Mouse (Mus musculus): ENCODE data around the gene Cyth1. TPM values are rescaled to one million over a fixed set of nuclear protein-coding genes. Genes with fewer than 3 reads are reported as not detected.

Cyth1 gene
- polyA plus RNA-seq, 1 experiment from 2014 or later: 24.9 TPM

DNA sequence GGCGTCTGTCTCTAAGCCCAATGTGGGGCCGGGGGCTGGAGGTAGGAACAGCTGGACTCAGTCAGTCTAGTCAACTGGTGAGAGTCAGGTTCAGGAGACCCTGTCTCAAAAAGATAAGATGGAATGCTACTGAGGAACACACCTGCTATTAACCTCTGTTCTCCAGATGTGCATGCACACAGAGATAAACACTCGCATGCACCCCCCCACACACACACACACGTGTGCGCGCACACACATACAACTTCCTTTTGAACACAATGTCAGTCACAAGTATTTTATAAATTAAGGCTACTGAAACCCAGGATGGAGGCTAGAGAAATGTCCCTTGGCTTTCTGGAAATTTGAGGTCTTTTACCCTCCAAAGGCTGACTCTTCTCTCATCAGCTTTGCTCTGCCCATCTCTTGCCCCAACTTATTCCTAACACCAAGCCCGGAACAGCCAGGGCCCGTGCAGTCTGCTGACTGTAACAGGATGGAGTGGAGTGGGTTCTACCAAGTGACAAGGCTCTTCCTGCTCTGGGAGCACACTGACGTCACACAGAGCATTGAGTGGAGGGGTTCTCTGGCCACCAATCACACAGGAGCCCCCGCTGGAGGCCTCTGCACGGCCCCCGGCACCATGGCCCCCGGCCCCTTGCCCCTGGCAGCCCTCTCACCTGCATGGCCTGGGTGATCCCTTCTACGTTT, 134.7 kb downstream of the Cyth1 start:
- Histone ChIP-seq H3K9ac (no peak overlapping the region), H3K4me2 (no peak overlapping the region), H3K9me3 (no peaks in the 10 kb centered on the region), H3K4me1 (replicated peaks) (no peaks in the 10 kb centered on the region), H3K27me3 (no peaks in the 10 kb centered on the region), H3K36me3 (no peaks in the 10 kb centered on the region), H3K27ac (replicated peaks) (no peak overlapping the region), H3K4me3 (no peak overlapping the region)
- WGBS: 92% methylated on average over 14 of the region's 14 CpGs
- no peak for ATAC-seq (ENCODE audit: low FRiP score, low read depth)

DNA sequence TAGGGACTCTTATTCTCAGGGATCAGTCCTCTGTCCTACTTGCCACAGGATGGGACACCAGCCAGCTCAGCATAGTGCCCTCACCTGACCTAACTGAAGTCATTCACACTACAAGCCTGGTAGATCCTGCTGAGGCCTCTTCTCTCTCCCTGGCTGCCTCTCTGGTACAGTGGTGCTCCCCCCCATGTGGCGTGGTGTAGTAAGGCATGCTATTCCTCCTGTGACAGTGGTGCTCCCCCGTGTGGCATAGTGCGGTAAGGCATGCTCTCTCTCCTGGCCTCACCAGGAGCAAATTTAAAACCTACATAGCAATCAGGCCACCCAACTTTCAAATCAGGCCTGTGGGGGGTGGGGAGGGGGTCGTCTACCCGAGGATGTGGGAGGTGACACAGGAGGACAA, 144.4 kb downstream of the Cyth1 start:
- H3K27me3 ChIP-seq: no peaks in the 10 kb centered on the region
- H3K4me3 ChIP-seq: no peak overlapping the region
- no peak overlapping the region for H3K27ac ChIP-seq (replicated peaks)
- H3K4me1 ChIP-seq (replicated peaks): no peaks in the 10 kb centered on the region
- H3K9me3 ChIP-seq: no peaks in the 10 kb centered on the region
- H3K4me2 ChIP-seq: no peak overlapping the region
- no peak overlapping the region for H3K9ac ChIP-seq
- no peaks in the 10 kb centered on the region for H3K36me3 ChIP-seq
- 15% methylated on average over 5 of the region's 5 CpGs for WGBS
- ATAC-seq (ENCODE audit: low FRiP score, low read depth): peak; percentile 70; the same call in 1 of the 2 replicates

DNA sequence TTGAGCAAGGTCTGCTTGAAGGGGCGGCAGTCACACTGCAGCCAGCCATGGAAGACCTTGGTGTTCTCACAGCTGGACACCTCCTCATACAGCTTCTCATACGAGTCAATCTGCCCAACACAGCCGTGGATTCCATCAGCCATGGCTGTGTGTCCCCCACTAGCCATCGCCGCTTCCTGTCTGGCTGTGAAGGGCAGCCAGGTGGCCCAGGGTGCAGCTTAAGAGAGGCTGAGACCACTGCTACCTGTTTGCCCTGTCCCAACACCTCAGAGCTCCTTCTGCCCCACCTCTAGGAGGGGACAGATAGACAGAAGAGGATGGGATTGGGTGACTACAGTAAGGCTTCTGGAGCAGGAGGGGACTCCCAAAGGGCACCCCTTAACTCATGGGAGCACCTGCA, 145.0 kb downstream of the Cyth1 start:
- WGBS: 92% methylated on average over 5 of the region's 5 CpGs
- H3K9me3 ChIP-seq: no peaks in the 10 kb centered on the region
- no peak overlapping the region for H3K27ac ChIP-seq (replicated peaks)
- no peak overlapping the region for H3K9ac ChIP-seq
- H3K4me3 ChIP-seq: no peak overlapping the region
- no peak for ATAC-seq (ENCODE audit: low FRiP score, low read depth)
- H3K27me3 ChIP-seq: no peaks in the 10 kb centered on the region
- H3K4me1 ChIP-seq (replicated peaks): no peaks in the 10 kb centered on the region
- no peak overlapping the region for H3K4me2 ChIP-seq
- no peaks in the 10 kb centered on the region for H3K36me3 ChIP-seq

DNA sequence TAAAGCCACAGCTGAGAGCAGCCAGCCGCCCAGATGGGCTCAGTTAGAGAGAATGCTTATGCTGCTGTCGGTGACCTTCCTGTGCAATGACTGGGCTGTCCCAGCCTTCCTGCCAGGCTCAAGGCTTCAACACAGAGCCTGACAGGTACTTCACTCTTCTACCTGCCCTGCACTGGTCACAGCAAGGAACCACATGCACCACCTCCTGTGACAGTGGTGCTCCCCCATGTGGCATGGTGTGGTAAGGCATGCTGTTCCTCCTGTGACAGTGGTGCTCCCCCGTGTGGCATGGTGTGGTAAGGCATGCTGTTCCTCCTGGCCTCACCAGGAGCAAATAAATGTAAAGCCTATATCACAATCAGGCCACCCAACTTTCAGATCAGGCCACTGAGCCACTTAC, 145.6 kb downstream of the Cyth1 start:
- no peak overlapping the region for H3K27ac ChIP-seq (replicated peaks)
- H3K27me3 ChIP-seq: no peaks in the 10 kb centered on the region
- ATAC-seq (ENCODE audit: low FRiP score, low read depth): no peak
- no peak overlapping the region for H3K9ac ChIP-seq
- WGBS: 62% methylated on average over 3 of the region's 3 CpGs
- H3K36me3 ChIP-seq: no peaks in the 10 kb centered on the region
- no peaks in the 10 kb centered on the region for H3K4me1 ChIP-seq (replicated peaks)
- H3K9me3 ChIP-seq: no peaks in the 10 kb centered on the region
- H3K4me3 ChIP-seq: no peak overlapping the region
- H3K4me2 ChIP-seq: no peak overlapping the region

DNA sequence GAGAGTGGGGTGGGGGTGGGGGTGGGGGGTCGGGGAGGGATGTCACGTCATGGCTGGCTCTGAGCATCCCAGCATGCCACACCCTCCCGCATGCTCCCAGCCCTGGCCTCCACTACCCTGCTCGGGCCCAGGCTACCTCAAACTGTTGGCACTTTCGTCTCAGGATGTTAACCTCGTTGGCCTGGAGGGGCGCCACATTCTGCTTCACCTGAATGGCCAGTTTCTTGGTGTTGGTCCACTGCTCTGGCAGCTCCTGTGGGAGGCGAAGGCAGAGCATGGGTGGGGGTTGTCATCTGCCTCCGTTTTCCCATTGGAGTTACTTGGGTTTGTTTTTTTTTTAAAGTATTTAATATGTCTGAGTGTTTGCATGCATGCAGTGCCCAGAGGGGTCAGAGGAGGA, 147.3 kb downstream of the Cyth1 start:
- Histone ChIP-seq H3K9ac (no peak overlapping the region), H3K9me3 (no peaks in the 10 kb centered on the region), H3K4me3 (no peak overlapping the region), H3K27ac (replicated peaks) (no peak overlapping the region), H3K27me3 (no peaks in the 10 kb centered on the region), H3K4me1 (replicated peaks) (no peaks in the 10 kb centered on the region), H3K36me3 (no peaks in the 10 kb centered on the region), H3K4me2 (no peak overlapping the region)
- 57% methylated on average over 9 of the region's 9 CpGs for WGBS
- ATAC-seq (ENCODE audit: low FRiP score, low read depth): no peak

DNA sequence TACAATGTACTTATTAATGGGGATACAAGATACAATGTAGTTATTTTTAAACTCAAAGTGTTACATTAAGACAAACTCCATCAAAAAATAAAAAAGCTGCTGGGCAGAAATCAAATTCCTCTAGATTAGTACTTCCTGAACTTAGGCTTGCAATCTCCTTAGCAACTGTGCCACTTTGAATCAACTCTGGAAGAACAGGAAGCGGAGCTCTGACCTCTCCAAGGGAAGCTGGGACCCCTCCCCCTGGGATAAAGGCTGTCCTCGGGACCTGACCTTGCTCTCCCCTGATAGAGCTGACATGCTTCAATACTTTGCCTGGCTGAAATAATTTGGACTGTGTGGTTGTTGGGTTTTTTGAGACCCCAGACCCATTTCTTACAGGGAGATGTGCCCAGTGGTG, 151.7 kb downstream of the Cyth1 start:
- H3K4me2 ChIP-seq: no peak overlapping the region
- H3K9me3 ChIP-seq: no peaks in the 10 kb centered on the region
- H3K27me3 ChIP-seq: no peaks in the 10 kb centered on the region
- H3K4me1 ChIP-seq (replicated peaks): no peaks in the 10 kb centered on the region
- H3K9ac ChIP-seq: no peak overlapping the region
- ATAC-seq (ENCODE audit: low FRiP score, low read depth): no peak
- no peaks in the 10 kb centered on the region for H3K36me3 ChIP-seq
- 62% methylated on average over 2 of the region's 2 CpGs for WGBS
- no peak overlapping the region for H3K4me3 ChIP-seq
- no peak overlapping the region for H3K27ac ChIP-seq (replicated peaks)

DNA sequence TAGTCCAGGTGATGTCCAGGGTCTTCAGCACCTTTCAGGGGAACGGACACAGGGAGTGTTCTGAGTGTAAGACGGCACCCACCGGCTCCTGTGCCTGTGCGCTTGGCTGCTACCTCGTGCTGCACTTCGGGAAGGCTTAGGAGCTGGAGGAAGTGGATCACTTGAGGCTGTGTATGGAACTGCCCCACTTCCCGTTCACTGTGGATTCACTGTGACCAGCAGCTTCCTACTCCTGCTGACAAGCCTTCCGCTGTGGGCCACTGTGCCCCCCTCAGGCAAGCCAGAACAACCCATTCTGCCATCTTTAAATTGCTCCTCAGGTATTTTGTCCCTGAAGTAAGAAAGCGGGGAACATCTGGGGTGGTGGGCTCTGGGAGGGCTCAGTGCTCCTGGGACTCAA, 153.4 kb downstream of the Cyth1 start:
- H3K27me3 ChIP-seq: no peaks in the 10 kb centered on the region
- H3K9me3 ChIP-seq: no peaks in the 10 kb centered on the region
- no peak overlapping the region for H3K9ac ChIP-seq
- no peaks in the 10 kb centered on the region for H3K36me3 ChIP-seq
- no peak overlapping the region for H3K27ac ChIP-seq (replicated peaks)
- ATAC-seq (ENCODE audit: low FRiP score, low read depth): no peak
- no peak overlapping the region for H3K4me3 ChIP-seq
- no peaks in the 10 kb centered on the region for H3K4me1 ChIP-seq (replicated peaks)
- no peak overlapping the region for H3K4me2 ChIP-seq
- 94% methylated on average over 9 of the region's 9 CpGs for WGBS

DNA sequence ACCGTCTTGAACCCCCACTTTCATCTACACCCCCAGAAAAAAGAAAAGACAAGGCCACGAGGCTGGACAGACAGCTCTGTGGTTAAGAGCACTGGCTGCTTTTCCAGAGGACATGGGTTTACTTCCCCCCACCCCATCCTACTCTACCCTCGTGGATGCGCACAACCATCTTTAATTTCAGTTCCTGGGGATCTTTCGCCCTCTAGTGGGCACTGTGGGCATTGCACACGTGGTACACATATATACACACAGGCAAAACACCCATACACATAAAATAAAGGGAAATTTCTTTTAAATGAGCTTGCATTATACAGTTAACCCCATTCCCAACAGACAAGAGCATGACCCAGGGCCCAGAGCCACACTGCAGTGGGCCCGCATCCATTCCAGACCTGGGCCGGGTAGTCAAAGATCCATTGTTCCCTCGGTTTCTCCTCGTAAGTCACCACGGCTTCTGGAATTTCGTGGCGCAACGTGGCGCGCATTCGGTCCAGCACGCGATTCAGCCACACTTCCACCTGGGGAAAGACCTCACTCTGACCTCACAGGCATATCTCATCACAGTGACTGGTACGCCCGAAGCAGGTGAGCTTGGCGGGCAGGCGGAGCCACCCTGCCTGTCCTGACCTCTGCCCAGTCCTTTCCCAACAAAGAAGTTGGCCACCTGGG, 157.3 kb downstream of the Cyth1 start:
- no peak for ATAC-seq (ENCODE audit: low FRiP score, low read depth)
- Histone ChIP-seq H3K27me3 (no peaks in the 10 kb centered on the region), H3K4me1 (replicated peaks) (no peaks in the 10 kb centered on the region), H3K27ac (replicated peaks) (no peak overlapping the region), H3K36me3 (no peaks in the 10 kb centered on the region), H3K9ac (no peak overlapping the region), H3K4me2 (no peak overlapping the region), H3K4me3 (no peak overlapping the region), H3K9me3 (no peaks in the 10 kb centered on the region)
- WGBS: 88% methylated on average over 23 of the region's 23 CpGs

DNA sequence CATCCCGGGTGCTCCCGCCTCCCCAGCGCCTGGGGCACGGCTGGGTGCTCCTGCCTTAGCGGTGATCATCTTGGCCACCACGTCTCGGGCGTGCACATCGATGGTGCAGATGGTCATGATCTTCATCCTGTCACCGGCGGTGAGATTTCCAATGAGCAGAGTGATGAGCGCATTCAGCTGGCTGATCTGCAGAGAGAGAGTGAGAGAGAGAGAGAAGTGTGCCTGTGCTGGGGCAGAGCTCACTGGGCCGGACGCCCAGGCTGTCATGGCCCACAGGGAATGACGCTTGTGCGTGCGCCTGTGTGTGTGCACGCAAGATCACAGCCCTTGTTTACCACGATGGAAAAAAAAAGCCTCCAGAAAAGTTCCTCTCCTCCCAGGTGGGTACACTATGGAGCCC, 159.5 kb downstream of the Cyth1 start:
- no peak for ATAC-seq (ENCODE audit: low FRiP score, low read depth)
- Histone ChIP-seq H3K36me3 (no peaks in the 10 kb centered on the region), H3K9me3 (no peaks in the 10 kb centered on the region), H3K4me1 (replicated peaks) (no peaks in the 10 kb centered on the region), H3K27me3 (no peaks in the 10 kb centered on the region), H3K4me2 (no peak overlapping the region), H3K27ac (replicated peaks) (no peak overlapping the region), H3K4me3 (no peak overlapping the region), H3K9ac (no peak overlapping the region)
- WGBS: 90% methylated on average over 19 of the region's 19 CpGs

DNA sequence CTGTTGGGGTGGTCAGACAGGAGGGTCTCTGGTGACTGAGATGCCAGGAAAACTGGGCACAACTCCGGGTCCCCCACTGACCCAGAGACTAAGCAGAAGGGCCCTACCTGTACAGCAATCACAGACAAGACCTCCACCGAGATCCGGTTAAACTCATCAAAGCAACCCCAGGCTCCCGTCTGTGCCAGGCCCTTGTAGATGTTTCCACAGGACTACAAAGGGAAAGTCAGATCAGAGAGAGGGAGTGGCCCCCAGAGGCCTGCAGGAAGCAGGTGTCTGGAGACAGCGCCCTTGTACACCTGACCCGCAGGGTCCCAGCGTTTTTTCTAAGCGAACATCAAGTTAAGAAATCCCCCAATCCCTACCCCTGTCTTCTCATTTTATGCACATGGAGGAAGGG, 162.4 kb downstream of the Cyth1 start:
- no peak for ATAC-seq (ENCODE audit: low FRiP score, low read depth)
- H3K27me3 ChIP-seq: no peaks in the 10 kb centered on the region
- H3K27ac ChIP-seq (replicated peaks): no peak overlapping the region
- no peaks in the 10 kb centered on the region for H3K36me3 ChIP-seq
- H3K4me3 ChIP-seq: no peak overlapping the region
- H3K4me2 ChIP-seq: no peak overlapping the region
- no peak overlapping the region for H3K9ac ChIP-seq
- 87% methylated on average over 8 of the region's 8 CpGs for WGBS
- H3K9me3 ChIP-seq: no peaks in the 10 kb centered on the region
- no peaks in the 10 kb centered on the region for H3K4me1 ChIP-seq (replicated peaks)

DNA sequence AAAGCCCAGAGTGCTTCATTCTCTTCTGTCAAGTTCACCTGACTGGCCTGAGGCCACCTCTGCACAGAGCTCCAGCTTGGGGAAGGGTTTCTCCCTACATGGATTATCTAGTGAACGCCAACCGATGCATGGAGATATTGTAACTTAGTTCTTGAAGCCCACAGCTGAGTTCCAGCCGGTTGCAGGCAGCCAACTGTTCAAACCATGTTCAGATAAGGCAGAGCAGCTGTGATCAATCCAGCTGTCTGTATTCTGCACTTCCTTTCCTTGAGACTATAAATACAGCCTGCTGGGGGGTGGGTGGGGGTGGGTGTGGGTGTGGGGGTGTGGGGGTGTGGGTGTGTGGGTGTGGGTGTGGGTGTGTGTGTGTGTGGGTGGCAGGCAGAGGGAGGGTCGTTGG, 163.2 kb downstream of the Cyth1 start:
- H3K4me1 ChIP-seq (replicated peaks): no peaks in the 10 kb centered on the region
- no peak overlapping the region for H3K4me3 ChIP-seq
- no peak for ATAC-seq (ENCODE audit: low FRiP score, low read depth)
- H3K4me2 ChIP-seq: no peak overlapping the region
- no peak overlapping the region for H3K27ac ChIP-seq (replicated peaks)
- 83% methylated on average over 4 of the region's 4 CpGs for WGBS
- H3K27me3 ChIP-seq: no peaks in the 10 kb centered on the region
- no peaks in the 10 kb centered on the region for H3K9me3 ChIP-seq
- no peak overlapping the region for H3K9ac ChIP-seq
- no peaks in the 10 kb centered on the region for H3K36me3 ChIP-seq

DNA sequence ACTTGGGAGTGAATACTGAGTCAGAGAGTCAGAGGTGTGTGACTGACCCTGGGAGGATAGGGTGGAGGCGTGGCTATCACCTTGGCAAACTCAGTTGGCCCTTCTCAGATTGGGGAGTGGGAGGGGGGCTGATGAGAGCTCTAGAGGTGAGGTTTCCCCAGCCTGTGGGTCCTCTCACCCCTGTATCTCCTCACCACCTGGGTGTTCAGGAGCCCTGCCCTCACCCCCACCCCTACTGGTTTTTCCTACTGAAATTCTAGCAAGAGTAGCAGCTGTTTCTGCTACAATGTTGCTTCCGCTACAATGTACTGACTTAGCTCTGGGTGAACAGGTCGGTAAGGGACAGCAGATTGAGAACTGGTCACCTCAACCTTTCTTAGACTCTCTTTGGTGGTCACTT, 164.1 kb downstream of the Cyth1 start:
- 79% methylated on average over 3 of the region's 3 CpGs for WGBS
- Histone ChIP-seq H3K4me2 (no peak overlapping the region), H3K36me3 (no peaks in the 10 kb centered on the region), H3K9me3 (no peaks in the 10 kb centered on the region), H3K27ac (replicated peaks) (no peak overlapping the region), H3K4me3 (no peak overlapping the region), H3K9ac (no peak overlapping the region), H3K27me3 (no peaks in the 10 kb centered on the region), H3K4me1 (replicated peaks) (no peaks in the 10 kb centered on the region)
- no peak for ATAC-seq (ENCODE audit: low FRiP score, low read depth)

DNA sequence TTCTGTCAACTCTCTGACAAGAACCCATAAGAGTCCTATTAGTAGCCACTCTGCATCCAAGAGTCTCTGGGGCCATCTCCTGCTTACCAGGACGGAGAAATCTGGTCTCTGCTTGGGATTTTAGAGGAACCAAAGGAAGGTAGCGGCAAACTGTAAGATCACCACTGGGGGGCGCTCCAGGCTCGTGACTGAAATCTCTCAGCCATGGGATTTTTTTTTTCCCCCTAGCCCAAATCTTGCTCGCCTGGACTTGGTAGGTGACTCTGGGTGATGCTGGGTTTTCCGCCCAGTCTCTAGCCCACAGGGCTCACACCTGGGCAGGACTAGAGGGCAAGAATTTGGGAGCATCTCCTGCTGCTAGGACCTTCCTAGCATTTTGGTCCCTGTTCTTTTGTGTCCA, 164.6 kb downstream of the Cyth1 start:
- no peak for ATAC-seq (ENCODE audit: low FRiP score, low read depth)
- H3K4me1 ChIP-seq (replicated peaks): no peaks in the 10 kb centered on the region
- 7% methylated on average over 6 of the region's 6 CpGs for whole genome bisulfite sequencing

More for the DNA sequence above, 164.6 kb downstream of the Cyth1 start:
- H3K27ac ChIP-seq (replicated peaks): no peak overlapping the region
- H3K36me3 ChIP-seq: no peaks in the 10 kb centered on the region
- H3K4me2 ChIP-seq: no peak overlapping the region
- H3K9me3 ChIP-seq: no peaks in the 10 kb centered on the region
- H3K27me3 ChIP-seq: no peaks in the 10 kb centered on the region
- no peak overlapping the region for H3K4me3 ChIP-seq
- H3K9ac ChIP-seq: no peak overlapping the region
